In the genomic region with DNA sequence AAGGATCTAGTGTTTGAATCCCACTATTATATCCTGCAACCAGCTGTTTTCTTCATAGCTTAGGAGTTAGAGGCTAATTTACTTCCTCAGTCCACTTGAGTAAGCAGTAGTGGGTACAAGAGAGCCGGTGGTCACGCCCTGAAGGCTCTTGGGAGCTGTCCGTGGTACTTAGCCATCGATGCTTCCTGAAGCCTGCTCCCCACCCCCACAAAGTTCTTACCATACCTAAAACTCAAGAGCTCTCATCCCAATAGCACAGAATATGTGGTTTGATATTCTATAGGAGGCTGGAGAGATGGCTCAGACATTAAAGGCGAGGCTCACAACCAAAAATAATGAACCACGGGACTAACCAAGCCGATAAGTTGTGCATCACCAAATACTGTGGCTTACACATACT, we compare ENCODE assay signal across 11 mouse cellular contexts. TPM values are rescaled to one million over a fixed set of nuclear protein-coding genes. Genes with fewer than 3 reads are reported as not detected.
A peak's percentile ranks its signal among the peaks of the same experiment; 100 is the strongest.
DNase-seq lines count a peak whose midpoint lies in the region; ATAC-seq and TF ChIP-seq lines count a peak whose summit lies in the region.
"Had no signal": no experiment of that assay in that cellular context is flagged by ENCODE, and none has a peak within 500 bp of the region (broad histone marks: within the 10 kb centered on the region; RNA-seq: fewer than 3 reads in every experiment).

No protein-coding gene starts in this region.

- 48% methylated on average over 7 of the region's 7 CpGs for WGBS in lung, embryonic 14.5 days

- TF ChIP-seq CTCF in lung, embryonic 14.5 days (IDR thresholded peaks at IDR 0.05; ENCODE audit: low read depth) = no peak
- TF ChIP-seq CTCF in left cerebral cortex, adult 2 months (IDR thresholded peaks at IDR 0.05) = no peak

- no peak overlapping the region for H3K4me3 ChIP-seq in lung, embryonic 14.5 days (ENCODE audit: low read depth, low read length)
- no peak overlapping the region for H3K4me3 ChIP-seq in left cerebral cortex, adult 2 months

- H3K27me3 ChIP-seq in lung, embryonic 14.5 days (ENCODE audit: insufficient read depth, low read length) = no peaks in the 10 kb centered on the region

- intact Hi-C loops in left cerebral cortex, adult 2 months (cut with DNase I) = no loop called here

- H3K4me1 ChIP-seq in lung, embryonic 14.5 days (ENCODE audit: insufficient read depth) = no peaks in the 10 kb centered on the region

- no peaks in the 10 kb centered on the region for H3K9me3 ChIP-seq in lung, embryonic 14.5 days (ENCODE audit: low read depth, low read length)

- peak; percentile 34 for DNase-seq in adrenal gland, postnatal 14 days
- DNase-seq in adrenal gland, adult 18-20 months (ENCODE audit: low spot score in 2 of 2) = no peak
- peak; percentile 85 for DNase-seq in lung, embryonic 14.5 days
- DNase-seq in lung, postnatal 25 days (ENCODE audit: low spot score) = no peak
- peak; percentile 77 for DNase-seq in embryo, embryonic 10.5 days (ENCODE audit: low spot score)
- peak; percentile 72 for DNase-seq in mesoderm, embryonic 11.5 days (ENCODE audit: low read depth, low spot score)
- DNase-seq in left cerebral cortex, adult 2 months (ENCODE audit: extremely low spot score in 1 of 2, low spot score in 2 of 2) = no peak
- no peak for DNase-seq in right cerebral cortex, adult 2 months (ENCODE audit: low spot score in 2 of 2)
- DNase-seq: cerebellum, adult 9-11 months; right cerebral cortex, postnatal 4 days had no signal

- no peak overlapping the region for H3K4me2 ChIP-seq in lung, embryonic 14.5 days

- no peak overlapping the region for H3K27ac ChIP-seq in lung, embryonic 14.5 days (ENCODE audit: low read depth)
- no peak overlapping the region for H3K27ac ChIP-seq in left cerebral cortex, adult 2 months

- H3K36me3 ChIP-seq in lung, embryonic 14.5 days (ENCODE audit: insufficient read depth) = no peaks in the 10 kb centered on the region

- no peak overlapping the region for H3K9ac ChIP-seq in lung, embryonic 14.5 days

- no peak for ATAC-seq in lung, embryonic 14.5 days (ENCODE audit: insufficient read depth)

RNA-seq across cellular contexts. Expression of gene Spock1, which starts 40.5 kb away (rescaled TPM):
- total RNA-seq in adrenal gland, postnatal 14 days (2021) = 13.1 and 15.0 TPM in 2 replicates
- 10 to 100 TPM in 1 of 2 experiments, 1 to 10 TPM in 1; 9.4 to 10.9 TPM for total RNA-seq in adrenal gland, adult 18-20 months (2021)
- polyA plus RNA-seq in lung, embryonic 14.5 days (2014; fragmentation: Nextera tagmentation; extraction: Ambion mirVana) = 0.09 TPM in 1 of 2 replicates, not detected in the other
- 100 to 1,000 TPM; 276 to 279 TPM for total RNA-seq in left cerebral cortex, adult 2 months (2021)
- total RNA-seq: hematopoietic stem cell, adult 5-6 weeks had no signal

Comparison
In these comparisons a context has a peak if more than half of its experiments do, and no peak if none do; other contexts are left out.
1. DNase-seq: peak in adrenal gland, postnatal 14 days (single experiment), lung, embryonic 14.5 days (single experiment), embryo, embryonic 10.5 days (single experiment) and mesoderm, embryonic 11.5 days (single experiment); none in adrenal gland, adult 18-20 months (0 of 2), lung, postnatal 25 days (single experiment), left cerebral cortex, adult 2 months (0 of 2) and right cerebral cortex, adult 2 months (0 of 2).
2. RNA of gene Spock1, which starts 40.5 kb away (total RNA-seq): 276 to 279 TPM in left cerebral cortex, adult 2 months; 13.1 to 15.0 TPM in adrenal gland, postnatal 14 days and 9.4 to 10.9 TPM in adrenal gland, adult 18-20 months; every median in the first group is over 10 times any median in the second.